Mouse (Mus musculus): ENCODE measurements around the gene Ces4a. TPM values are rescaled to one million over a fixed set of nuclear protein-coding genes. Genes with fewer than 3 reads are reported as not detected.
A peak's percentile ranks its signal among the peaks of the same experiment; 100 is the strongest.
"Not testable (repeated sequence)": the region's sequence is repeated elsewhere in the genome, so short reads cannot be mapped to it uniquely, and the experiment has no call there.

Gene Ces4a
- polyA plus RNA-seq (2016; fragmentation: Nextera tagmentation; extraction: Ambion mirVana) = not detected in 2 replicates

DNA sequence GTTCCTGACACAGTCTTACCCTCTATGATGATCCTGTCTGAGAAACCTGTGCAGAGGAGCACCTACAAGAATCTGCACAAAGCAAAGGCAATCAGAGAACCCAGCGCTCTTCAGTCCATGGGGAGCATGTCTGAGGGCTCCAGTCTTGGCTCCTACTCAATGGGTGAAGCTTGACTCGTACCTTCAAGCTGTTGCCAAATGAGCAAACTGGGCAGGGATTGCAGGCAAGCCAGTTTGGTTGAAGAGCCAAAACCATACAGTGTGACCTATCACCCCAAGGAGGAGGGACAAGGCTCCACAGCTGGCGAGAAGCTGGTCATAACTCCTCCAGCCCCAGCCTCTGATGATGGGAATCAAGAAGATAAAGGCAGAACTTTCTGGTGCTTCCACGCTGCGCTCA lies at the start of gene Ces4a:
Gene Ces4a (plus strand): TSS at position 292 of the 400 bp plus-strand sequence.
- WGBS = 82% methylated on average over 5 of the region's 5 CpGs
- Histone ChIP-seq H3K9me3 (no peaks in the 10 kb centered on the region), H3K36me3 (replicated peaks) (no peaks in the 10 kb centered on the region), H3K4me3 (replicated peaks) (no peak within 1 kb of the TSS), H3K27ac (no peak within 1 kb of the TSS), H3K27me3 (no peaks in the 10 kb centered on the region), H3K9ac (no peak within 1 kb of the TSS), H3K4me1 (no peaks in the 10 kb centered on the region), H3K4me2 (no peak within 1 kb of the TSS)
- ATAC-seq (ENCODE audit: low FRiP score) = no peak

DNA sequence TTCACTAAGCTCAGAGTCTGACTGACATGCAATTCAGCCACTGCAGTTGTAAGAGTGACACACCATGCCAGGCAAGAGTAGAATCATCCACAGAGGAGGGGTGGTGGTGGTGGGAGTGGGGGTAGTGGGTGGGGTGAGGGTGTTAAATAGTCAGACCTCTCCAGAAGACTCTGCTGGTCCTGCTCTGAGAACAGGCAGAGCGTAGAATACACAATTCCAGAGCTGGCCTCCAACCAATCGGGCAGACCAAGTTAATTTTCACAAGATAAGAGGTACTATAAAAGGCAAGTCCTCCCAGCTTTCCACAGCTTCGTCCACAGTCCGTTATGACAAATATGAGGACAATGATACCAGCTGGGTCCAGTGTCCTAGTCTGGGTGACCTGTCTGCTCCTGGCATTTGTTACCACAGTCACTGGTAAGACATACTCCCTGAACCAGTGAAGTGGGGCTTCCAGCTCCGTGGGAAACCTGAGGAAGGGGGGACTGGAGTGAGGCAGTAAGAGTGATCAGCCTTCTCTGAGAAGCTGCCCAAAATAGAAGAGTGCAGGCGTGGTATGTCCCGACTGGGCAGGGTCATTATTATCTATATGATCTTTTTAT lies 48.0 kb upstream of the Ces4a start, which contains the start of gene Ces3b:
Gene Ces3b (plus strand): TSS at position 305 of the 602 bp plus-strand sequence.
- no peak within 1 kb of the TSS for H3K4me3 ChIP-seq (replicated peaks)
- H3K9ac ChIP-seq = no peak within 1 kb of the TSS
- H3K9me3 ChIP-seq = no peaks in the 10 kb centered on the region
- H3K27me3 ChIP-seq = no peaks in the 10 kb centered on the region
- no peak within 1 kb of the TSS for H3K4me2 ChIP-seq
- H3K36me3 ChIP-seq (replicated peaks) = no peaks in the 10 kb centered on the region
- 80% methylated on average over 7 of the region's 7 CpGs for WGBS
- no peak within 1 kb of the TSS for H3K27ac ChIP-seq
- H3K4me1 ChIP-seq = no peaks in the 10 kb centered on the region
- no peak for ATAC-seq (ENCODE audit: low FRiP score)

DNA sequence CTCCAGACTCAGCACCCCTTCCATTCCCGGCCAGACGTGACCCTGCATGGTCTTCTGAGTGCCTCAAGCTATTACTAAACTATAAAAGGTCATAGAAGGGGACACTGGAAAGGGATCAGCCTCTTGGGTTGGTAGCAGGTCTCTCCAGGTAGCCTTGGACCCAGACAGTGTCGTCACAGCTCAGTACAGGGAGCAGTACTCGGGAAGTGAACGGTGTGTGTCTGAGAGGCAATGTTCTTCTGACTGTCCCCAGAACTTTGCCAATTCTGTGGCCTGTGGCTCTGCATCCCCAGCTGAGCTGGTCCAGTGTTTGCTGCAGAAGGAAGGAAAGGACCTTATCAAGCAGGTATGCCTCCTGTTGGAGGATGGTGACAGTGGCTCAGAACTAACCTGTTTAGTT lies 43.4 kb upstream of the Ces4a start:
- not testable (repeated sequence) for ATAC-seq (ENCODE audit: low FRiP score); H3K4me3 ChIP-seq (replicated peaks); H3K27me3 ChIP-seq; H3K4me1 ChIP-seq; H3K36me3 ChIP-seq (replicated peaks); H3K9ac ChIP-seq; H3K9me3 ChIP-seq; H3K27ac ChIP-seq; H3K4me2 ChIP-seq
- 70% methylated on average over 5 of the region's 5 CpGs for WGBS

DNA sequence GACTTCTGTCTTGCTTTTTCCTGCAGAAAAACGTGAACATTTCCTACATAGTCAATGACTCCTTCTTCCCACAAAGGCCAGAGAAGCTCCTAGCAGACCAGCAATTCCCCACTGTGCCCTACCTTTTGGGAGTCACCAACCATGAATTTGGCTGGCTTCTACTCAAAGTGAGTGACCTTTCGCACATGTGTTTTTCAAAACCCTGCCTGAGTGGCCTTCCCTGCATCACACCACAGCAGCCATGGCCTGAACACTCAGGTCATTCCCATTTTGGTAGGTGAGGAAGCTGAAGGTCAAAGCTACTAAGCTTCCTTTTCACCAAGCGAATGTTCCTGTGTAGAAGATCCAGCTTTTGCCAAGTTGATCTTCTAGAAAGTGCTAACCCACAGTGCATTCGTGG lies 43.0 kb upstream of the Ces4a start:
- Histone ChIP-seq H3K36me3 (replicated peaks) (no peaks in the 10 kb centered on the region), H3K4me3 (replicated peaks) (no peak overlapping the region), H3K27ac (no peak overlapping the region), H3K4me1 (no peaks in the 10 kb centered on the region), H3K27me3 (no peaks in the 10 kb centered on the region), H3K4me2 (no peak overlapping the region), H3K9me3 (no peaks in the 10 kb centered on the region), H3K9ac (no peak overlapping the region)
- no peak for ATAC-seq (ENCODE audit: low FRiP score)
- WGBS = 69% methylated on average over 4 of the region's 4 CpGs

DNA sequence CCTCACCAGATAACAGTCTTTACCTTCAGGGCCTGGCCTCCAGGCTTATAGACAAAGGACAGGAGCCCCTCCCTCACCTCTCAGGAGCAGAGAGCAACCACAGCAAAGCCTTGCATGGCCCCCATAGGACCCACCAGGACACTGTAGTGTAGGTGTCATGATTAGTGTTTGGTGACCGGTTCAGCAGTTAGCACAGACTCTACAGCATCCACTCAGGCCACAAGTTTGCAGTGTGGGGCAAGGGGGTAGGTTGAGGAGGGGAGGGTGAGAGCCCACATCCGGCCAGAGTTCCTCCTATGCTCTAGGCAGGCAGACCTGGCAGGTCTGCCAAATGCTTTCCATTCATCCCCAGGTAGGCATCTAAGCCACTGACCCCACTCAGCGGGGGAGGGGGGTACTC lies 37.6 kb upstream of the Ces4a start:
- no peaks in the 10 kb centered on the region for H3K9me3 ChIP-seq
- H3K4me2 ChIP-seq = no peak overlapping the region
- no peaks in the 10 kb centered on the region for H3K27me3 ChIP-seq
- no peak overlapping the region for H3K9ac ChIP-seq
- no peak overlapping the region for H3K27ac ChIP-seq
- no peaks in the 10 kb centered on the region for H3K4me1 ChIP-seq
- H3K4me3 ChIP-seq (replicated peaks) = no peak overlapping the region
- 92% methylated on average over 3 of the region's 3 CpGs for WGBS
- no peak for ATAC-seq (ENCODE audit: low FRiP score)
- H3K36me3 ChIP-seq (replicated peaks) = no peaks in the 10 kb centered on the region

DNA sequence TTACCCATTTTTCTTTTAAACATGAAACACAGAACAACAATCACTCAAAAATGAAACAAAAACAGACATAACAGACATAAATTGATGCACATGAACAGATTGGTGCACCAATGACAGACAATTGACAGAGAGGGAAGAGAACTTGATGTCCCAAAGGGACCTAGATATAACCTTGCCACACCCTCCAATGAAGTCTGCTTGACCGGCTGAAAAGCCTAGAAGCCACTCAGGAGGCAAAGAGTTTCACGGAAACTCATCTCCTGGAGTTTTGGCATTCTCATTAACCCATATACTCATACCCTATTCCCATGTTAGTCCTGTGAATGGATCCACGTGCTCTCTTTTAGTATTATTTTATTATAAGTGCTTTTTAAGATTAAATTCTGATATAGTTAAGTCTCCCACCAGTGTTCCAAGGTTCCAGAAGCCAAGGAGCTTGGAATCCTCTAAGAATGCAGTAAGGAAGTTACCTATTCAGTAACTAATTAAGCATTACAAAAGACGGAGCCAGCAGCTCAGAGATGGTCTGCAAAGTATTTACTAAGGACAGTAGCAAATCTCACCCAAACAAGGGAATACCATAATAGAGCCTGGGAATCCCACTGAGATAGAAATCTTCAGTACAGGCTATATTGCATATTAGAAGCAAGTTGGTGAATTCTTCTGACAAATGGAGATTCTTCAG lies 29.4 kb upstream of the Ces4a start:
- not testable (repeated sequence) for H3K36me3 ChIP-seq (replicated peaks); H3K4me2 ChIP-seq; H3K4me3 ChIP-seq (replicated peaks); H3K27me3 ChIP-seq; H3K27ac ChIP-seq; ATAC-seq (ENCODE audit: low FRiP score); H3K9ac ChIP-seq; H3K9me3 ChIP-seq; H3K4me1 ChIP-seq
- 78% methylated on average over 4 of the region's 4 CpGs for WGBS

DNA sequence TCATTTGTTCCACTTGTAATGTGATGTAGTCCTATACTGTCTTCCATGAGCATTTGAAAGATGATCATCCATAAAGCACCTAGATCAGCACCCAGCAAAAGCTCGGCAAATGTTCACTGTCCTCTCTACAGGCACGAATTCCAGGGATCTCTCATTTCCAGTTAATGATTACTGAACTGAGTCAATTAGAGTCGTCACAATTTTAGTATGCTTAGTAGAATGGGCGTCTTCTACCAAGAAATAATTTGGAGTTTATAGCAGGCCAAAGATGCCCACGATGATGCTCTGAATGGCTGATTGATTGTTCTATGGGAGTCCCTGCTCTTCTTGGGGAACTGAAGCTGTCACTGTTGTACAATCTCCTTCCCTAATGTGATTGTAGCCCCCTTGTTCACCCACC lies 27.9 kb upstream of the Ces4a start:
- not testable (repeated sequence) for H3K27ac ChIP-seq; H3K4me3 ChIP-seq (replicated peaks); H3K27me3 ChIP-seq; H3K4me1 ChIP-seq; H3K36me3 ChIP-seq (replicated peaks); H3K9me3 ChIP-seq; H3K4me2 ChIP-seq; ATAC-seq (ENCODE audit: low FRiP score); H3K9ac ChIP-seq
- WGBS = 89% methylated on average over 5 of the region's 5 CpGs

DNA sequence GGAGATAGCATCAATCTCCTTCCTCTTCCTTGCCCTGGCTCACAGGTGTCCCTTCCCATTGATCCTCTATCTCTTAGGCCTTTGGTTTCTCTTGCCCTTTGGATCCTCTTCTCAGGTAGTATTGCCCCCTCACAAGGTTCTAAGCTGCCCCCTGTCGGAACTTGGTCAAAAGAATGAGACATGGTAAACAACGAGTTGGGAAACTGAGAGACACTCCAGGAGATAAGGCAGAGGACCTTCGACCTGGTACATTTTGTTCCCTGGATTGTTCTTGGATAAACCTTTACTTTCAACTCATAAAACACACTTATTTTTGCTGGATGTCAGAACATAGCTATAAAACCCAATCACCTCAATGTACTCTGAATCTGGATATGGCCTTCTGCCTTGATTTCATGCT lies 27.4 kb upstream of the Ces4a start:
- peaks cover 6% of the 10 kb centered on the region; the same call in 1 of the 2 replicates for H3K9me3 ChIP-seq
- WGBS = 88% methylated on average over 3 of the region's 3 CpGs
- no peak overlapping the region for H3K4me3 ChIP-seq (replicated peaks)
- H3K4me1 ChIP-seq = no peaks in the 10 kb centered on the region
- H3K36me3 ChIP-seq (replicated peaks) = no peaks in the 10 kb centered on the region
- H3K4me2 ChIP-seq = no peak overlapping the region
- ATAC-seq (ENCODE audit: low FRiP score) = no peak
- H3K27ac ChIP-seq = no peak overlapping the region
- H3K27me3 ChIP-seq = no peaks in the 10 kb centered on the region
- no peak overlapping the region for H3K9ac ChIP-seq

DNA sequence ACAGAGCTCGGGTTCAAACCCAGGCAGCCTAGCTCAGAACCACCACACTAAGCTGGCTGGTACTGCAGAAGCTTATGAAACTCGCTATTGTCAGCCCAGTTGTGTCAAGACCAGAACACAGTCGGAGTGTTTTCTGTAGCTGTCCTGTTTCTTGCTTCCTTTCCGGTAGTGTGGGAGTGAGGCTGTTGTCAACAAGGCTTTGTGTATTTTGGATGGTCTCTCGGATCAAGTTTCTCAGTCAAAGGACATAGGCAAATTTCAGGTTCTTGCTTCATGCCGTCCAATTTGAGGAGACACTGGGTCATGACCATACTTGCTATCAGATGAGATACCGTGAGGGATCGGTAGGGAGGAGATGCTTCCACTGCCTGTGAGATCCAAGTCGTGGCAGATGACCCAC lies 1.7 kb upstream of the Ces4a start:
- Histone ChIP-seq H3K9ac (no peak overlapping the region), H3K9me3 (no peaks in the 10 kb centered on the region), H3K4me2 (no peak overlapping the region), H3K4me1 (no peaks in the 10 kb centered on the region), H3K27ac (no peak overlapping the region), H3K27me3 (no peaks in the 10 kb centered on the region), H3K36me3 (replicated peaks) (no peaks in the 10 kb centered on the region), H3K4me3 (replicated peaks) (no peak overlapping the region)
- no peak for ATAC-seq (ENCODE audit: low FRiP score)
- WGBS = 86% methylated on average over 9 of the region's 9 CpGs

DNA sequence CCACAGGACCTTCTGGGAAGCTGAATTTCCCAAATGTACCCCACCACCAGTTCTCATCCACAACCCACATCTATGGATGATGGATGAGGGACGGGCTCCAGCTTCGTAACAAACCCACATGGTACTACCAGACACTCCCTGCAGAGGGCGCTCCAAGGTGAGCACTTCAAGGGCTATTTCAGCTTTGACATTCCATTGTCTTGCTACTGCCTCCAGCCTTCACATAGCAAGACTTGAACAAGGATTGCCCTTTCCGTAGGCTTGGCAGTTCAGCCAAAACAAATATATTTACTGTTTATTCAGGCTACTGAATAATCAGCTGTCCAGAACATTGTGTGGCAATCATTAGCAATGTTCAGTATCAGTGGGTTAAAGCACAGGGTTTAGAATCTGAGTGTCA lies 6.8 kb downstream of the Ces4a start:
- H3K4me2 ChIP-seq = no peak overlapping the region
- H3K27me3 ChIP-seq = peaks cover 16% of the 10 kb centered on the region; the same call in 1 of the 2 replicates
- WGBS = 19% methylated on average over 4 of the region's 4 CpGs
- no peak overlapping the region for H3K27ac ChIP-seq
- no peak for ATAC-seq (ENCODE audit: low FRiP score)
- no peaks in the 10 kb centered on the region for H3K9me3 ChIP-seq
- H3K4me1 ChIP-seq = peaks cover 5% of the 10 kb centered on the region
- no peaks in the 10 kb centered on the region for H3K36me3 ChIP-seq (replicated peaks)
- H3K9ac ChIP-seq = no peak overlapping the region
- no peak overlapping the region for H3K4me3 ChIP-seq (replicated peaks)

DNA sequence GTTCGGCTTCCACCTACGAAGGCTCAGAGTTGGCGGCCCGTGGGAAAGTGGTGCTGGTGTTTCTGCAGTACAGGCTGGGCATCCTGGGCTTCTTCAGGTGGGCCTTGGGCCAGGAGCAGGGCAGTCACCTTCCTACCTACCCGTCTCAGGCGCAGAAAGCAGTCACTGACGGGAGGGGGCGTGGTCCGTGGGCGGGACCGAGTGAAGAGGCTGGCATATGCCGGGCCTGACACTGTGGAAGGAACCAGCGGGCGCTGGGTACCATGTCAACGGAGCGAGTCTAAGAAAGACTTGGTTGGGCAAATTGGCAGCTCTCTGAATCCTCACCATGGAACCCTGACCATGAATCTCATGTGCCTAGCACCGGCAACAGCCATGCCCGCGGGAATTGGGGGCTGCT lies 10.8 kb downstream of the Ces4a start:
- Histone ChIP-seq H3K4me2 (peak overlapping the region; percentile 22; the same call in 1 of the 2 replicates), H3K27ac (no peak overlapping the region), H3K36me3 (replicated peaks) (no peaks in the 10 kb centered on the region), H3K27me3 (peaks cover 16% of the 10 kb centered on the region; the same call in 1 of the 2 replicates), H3K4me1 (peaks cover 5% of the 10 kb centered on the region), H3K4me3 (replicated peaks) (no peak overlapping the region), H3K9me3 (no peaks in the 10 kb centered on the region), H3K9ac (no peak overlapping the region)
- ATAC-seq (ENCODE audit: low FRiP score) = no peak
- 44% methylated on average over 19 of the region's 19 CpGs for WGBS

DNA sequence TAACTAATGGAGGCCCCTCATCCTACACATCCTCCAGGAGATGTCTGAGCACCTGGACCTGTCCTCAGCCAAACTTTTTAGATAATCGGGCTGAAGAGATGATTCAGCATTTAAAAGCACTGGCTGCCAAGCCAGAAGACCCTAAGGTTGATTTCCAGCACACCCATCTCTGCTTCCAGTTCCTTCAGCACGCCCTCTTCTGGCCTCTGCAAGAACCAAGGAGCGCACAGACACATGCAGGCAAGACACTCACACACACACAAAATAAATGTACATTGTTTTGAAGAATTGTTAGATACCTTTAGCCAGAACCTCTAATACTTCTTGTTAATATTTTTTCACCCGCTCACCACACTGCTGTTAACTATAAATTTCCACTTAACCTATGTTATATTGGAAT lies 20.1 kb downstream of the Ces4a start:
- Histone ChIP-seq H3K27ac (no peak overlapping the region), H3K4me3 (replicated peaks) (no peak overlapping the region), H3K9ac (no peak overlapping the region), H3K9me3 (no peaks in the 10 kb centered on the region), H3K4me2 (no peak overlapping the region), H3K27me3 (peaks cover 21% of the 10 kb centered on the region), H3K4me1 (peaks cover 18% of the 10 kb centered on the region), H3K36me3 (replicated peaks) (no peaks in the 10 kb centered on the region)
- 66% methylated on average over 4 of the region's 4 CpGs for WGBS
- ATAC-seq (ENCODE audit: low FRiP score) = no peak
